Mouse (Mus musculus) limb, embryonic 12.5 days (tissue): ENCODE data around the gene Ubac2. TPM values are rescaled to one million over a fixed set of nuclear protein-coding genes. Genes with fewer than 3 reads are reported as not detected.

Source experiments
- ATAC-seq: fragments of 200-750 bp; cut with Nextera tagmentation; 2 replicates; pipeline ENCODE4 v1.8.0; 2017; ENCODE audit warnings: low read depth, moderate TSS enrichment; ENCODE audit not compliant: insufficient number of reproducible peaks, insufficient read depth, low FRiP score, low TSS enrichment
- H3K27ac ChIP-seq: fragments of 300-500 bp; sonication (generic); 2 replicates; pipeline ENCODE4 v1.5.1; 2016; ENCODE audit warnings: mild to moderate bottlenecking, moderate library complexity
- H3K27me3 ChIP-seq: fragments of 300-500 bp; sonication (generic); 2 replicates; pipeline ENCODE4 v1.6.1; 2016; ENCODE audit warnings: mild to moderate bottlenecking, moderate library complexity
- H3K36me3 ChIP-seq: fragments of 300-500 bp; sonication (generic); 2 replicates; pipeline ENCODE4 v1.6.1; 2016; ENCODE audit warnings: mild to moderate bottlenecking, moderate library complexity
- H3K4me1 ChIP-seq: fragments of 300-500 bp; sonication (generic); replicated peaks from 2 replicates; pipeline ENCODE4 v1.6.1; 2016
- H3K4me2 ChIP-seq: fragments of 300-500 bp; sonication (generic); 2 replicates; pipeline ENCODE4 v1.6.1; 2016; ENCODE audit warnings: mild to moderate bottlenecking, moderate library complexity
- H3K4me3 ChIP-seq: fragments of 300-500 bp; sonication (generic); replicated peaks from 2 replicates; pipeline ENCODE4 v1.5.1; 2016; ENCODE audit warnings: mild to moderate bottlenecking
- H3K9ac ChIP-seq: fragments of 300-500 bp; sonication (generic); replicated peaks from 2 replicates; pipeline ENCODE4 v1.6.1; 2016; ENCODE audit warnings: mild to moderate bottlenecking, moderate library complexity
- H3K9me3 ChIP-seq: fragments of 300-500 bp; sonication (generic); 2 replicates; pipeline ENCODE4 v1.6.1; 2016; ENCODE audit warnings: mild to moderate bottlenecking, moderate library complexity
- WGBS: fragments of 180-500 bp; shearing (Covaris S2); methylation state at CpG from one replicate; pipeline ENCODE4 v1.1.7; 2016; 5-methylcytosine and 5-hydroxymethylcytosine counted together
- polyA plus RNA-seq: library from polyadenylated mRNA; unstranded; fragments of >200 nt; fragmentation: Nextera tagmentation; extraction: Ambion mirVana; gene quantifications from 2 replicates; pipeline ENCODE4 v1.2.1, GENCODE M21; 2016

Ubac2 gene
- polyA plus RNA-seq, 1 experiment from 2014 or later, result 63.1 TPM

DNA sequence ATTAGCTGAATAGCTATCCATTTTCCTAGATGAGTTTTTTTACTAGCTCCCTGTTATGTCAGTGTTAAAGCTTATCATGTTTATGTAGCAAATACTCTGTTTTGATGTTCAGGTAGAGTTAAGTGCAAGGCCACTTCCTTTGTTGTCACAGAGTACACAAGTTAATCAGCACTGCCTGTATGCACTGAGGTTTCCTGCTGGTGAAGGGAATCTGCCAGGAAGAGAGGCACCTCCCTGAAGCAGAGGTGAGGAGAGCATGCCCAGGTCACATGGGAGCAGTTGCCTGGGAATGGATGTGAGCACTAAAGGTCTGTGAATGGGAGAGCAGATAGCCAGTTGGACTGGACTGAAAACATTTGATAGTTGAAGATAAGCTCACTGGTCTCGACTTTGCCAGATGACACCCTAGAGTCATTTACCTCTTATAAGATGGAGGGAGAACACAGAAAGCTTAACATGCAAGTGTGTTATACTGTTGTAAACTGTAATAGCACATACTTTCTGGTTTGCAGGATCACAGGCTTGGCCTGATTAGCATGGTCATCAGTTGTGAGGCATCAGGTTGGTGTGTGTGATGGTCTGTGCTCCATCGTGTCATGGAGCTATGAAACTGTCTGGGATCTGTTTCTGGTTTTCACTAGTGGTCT, 73.1 kb downstream of the Ubac2 start:
- no peak for ATAC-seq
- WGBS, result 69% methylated on average over 2 of the region's 2 CpGs
- Histone ChIP-seq H3K4me1 (peaks cover 10% of the 10 kb centered on the region), H3K9ac (no peak overlapping the region), H3K27ac (no peak overlapping the region), H3K36me3 (0 out of 2 replicates have a peak, but pooled peaks cover 5% of the 10 kb centered on the region), H3K27me3 (no peaks in the 10 kb centered on the region), H3K9me3 (no peaks in the 10 kb centered on the region), H3K4me2 (no peak overlapping the region), H3K4me3 (no peak overlapping the region)

DNA sequence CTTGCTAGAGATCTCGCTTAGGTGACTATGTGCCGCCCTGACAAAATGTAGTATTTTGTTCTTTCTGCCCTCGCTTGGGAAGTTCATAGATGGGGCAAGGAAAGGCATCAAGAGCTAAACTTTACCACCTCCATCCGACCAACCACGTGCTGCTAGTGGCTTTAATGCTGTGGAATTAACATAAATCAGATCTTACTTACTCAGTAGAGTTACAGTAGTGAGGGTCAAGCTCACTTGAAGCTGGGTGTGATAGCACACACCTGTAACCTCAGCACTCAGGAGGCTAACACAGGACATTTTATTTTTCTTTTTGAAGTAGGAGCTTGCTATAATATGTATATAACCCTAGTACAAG, 73.6 kb downstream of the Ubac2 start:
- H3K27me3 ChIP-seq, result no peaks in the 10 kb centered on the region
- 90% methylated on average over 5 of the region's 5 CpGs for WGBS
- H3K27ac ChIP-seq, result no peak overlapping the region
- ATAC-seq, result no peak
- H3K4me2 ChIP-seq, result no peak overlapping the region
- H3K9me3 ChIP-seq, result no peaks in the 10 kb centered on the region
- no peak overlapping the region for H3K4me3 ChIP-seq
- H3K36me3 ChIP-seq, result 0 out of 2 replicates have a peak, but pooled peaks cover 5% of the 10 kb centered on the region
- peaks cover 5% of the 10 kb centered on the region for H3K4me1 ChIP-seq
- H3K9ac ChIP-seq, result no peak overlapping the region

DNA sequence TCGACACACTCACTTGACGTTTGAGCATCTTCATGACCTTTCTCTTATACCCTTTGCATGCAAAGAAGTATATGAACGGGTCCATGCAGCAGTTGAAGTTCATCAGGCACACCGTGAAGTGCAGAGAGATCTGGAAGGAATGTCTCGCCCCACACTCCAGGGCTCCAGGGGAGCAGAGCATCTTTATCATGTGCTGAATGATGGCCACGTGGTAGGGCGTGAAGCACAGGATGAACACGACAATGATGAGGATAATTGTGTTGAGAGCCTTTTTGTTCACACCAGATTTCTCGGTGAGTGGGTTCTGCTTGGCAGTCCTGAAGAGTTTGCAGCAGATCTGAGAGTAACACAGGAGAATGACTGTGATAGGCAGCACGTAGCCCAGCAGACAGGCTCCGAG, 75.7 kb downstream of the Ubac2 start:
- Histone ChIP-seq H3K9ac (no peak overlapping the region), H3K4me1 (no peaks in the 10 kb centered on the region), H3K27me3 (no peaks in the 10 kb centered on the region), H3K9me3 (no peaks in the 10 kb centered on the region), H3K4me2 (no peak overlapping the region), H3K27ac (no peak overlapping the region), H3K4me3 (no peak overlapping the region), H3K36me3 (0 out of 2 replicates have a peak, but pooled peaks cover 5% of the 10 kb centered on the region)
- no peak for ATAC-seq
- 94% methylated on average over 11 of the region's 11 CpGs for WGBS

- ATAC-seq, result no peak
- Histone ChIP-seq H3K4me2 (no peak overlapping the region), H3K27me3 (no peaks in the 10 kb centered on the region), H3K36me3 (0 out of 2 replicates have a peak, but pooled peaks cover 5% of the 10 kb centered on the region), H3K9me3 (no peaks in the 10 kb centered on the region), H3K27ac (no peak overlapping the region), H3K4me1 (no peaks in the 10 kb centered on the region), H3K4me3 (no peak overlapping the region), H3K9ac (no peak overlapping the region)
- 95% methylated on average over 12 of the region's 12 CpGs for WGBS
Measured at GRCm38 (mm10) chr14:121954608-121955007, 76.2 kb downstream of the Ubac2 start.

DNA sequence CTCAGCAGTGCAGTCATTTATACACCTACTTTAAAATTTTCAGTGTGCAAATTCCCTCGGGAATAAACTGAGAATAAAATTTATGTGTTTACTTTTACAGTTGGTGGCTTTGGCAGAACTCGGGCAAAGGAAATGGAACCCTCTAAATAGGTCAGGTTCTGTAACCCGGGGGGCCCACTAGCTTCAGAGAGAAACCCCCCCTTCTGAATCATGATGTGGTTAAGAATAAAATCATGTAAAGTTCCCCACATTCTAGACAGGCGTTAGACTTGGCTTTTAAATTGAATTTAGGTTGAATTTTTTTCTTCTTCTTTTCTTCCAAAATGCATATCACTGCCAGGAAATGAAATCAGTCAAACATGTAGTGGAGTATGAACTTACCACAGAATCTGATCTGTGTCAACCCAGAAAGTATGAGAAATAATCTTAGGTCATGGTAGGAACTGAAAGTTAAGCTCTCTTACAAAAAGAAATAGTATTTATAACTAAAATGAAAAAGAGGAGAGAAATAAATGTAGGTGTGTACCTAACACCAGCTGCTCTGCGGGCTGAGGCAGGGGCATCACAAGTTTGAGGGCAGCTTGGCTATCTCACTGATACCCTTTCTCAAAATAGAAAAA, 76.9 kb downstream of the Ubac2 start:
- no peak overlapping the region for H3K4me3 ChIP-seq
- 0 out of 2 replicates have a peak, but pooled peaks cover 5% of the 10 kb centered on the region for H3K36me3 ChIP-seq
- H3K9ac ChIP-seq, result no peak overlapping the region
- WGBS, result 76% methylated on average over 5 of the region's 5 CpGs
- H3K27me3 ChIP-seq, result no peaks in the 10 kb centered on the region
- no peaks in the 10 kb centered on the region for H3K9me3 ChIP-seq
- H3K4me1 ChIP-seq, result no peaks in the 10 kb centered on the region
- ATAC-seq, result no peak
- no peak overlapping the region for H3K4me2 ChIP-seq
- no peak overlapping the region for H3K27ac ChIP-seq

DNA sequence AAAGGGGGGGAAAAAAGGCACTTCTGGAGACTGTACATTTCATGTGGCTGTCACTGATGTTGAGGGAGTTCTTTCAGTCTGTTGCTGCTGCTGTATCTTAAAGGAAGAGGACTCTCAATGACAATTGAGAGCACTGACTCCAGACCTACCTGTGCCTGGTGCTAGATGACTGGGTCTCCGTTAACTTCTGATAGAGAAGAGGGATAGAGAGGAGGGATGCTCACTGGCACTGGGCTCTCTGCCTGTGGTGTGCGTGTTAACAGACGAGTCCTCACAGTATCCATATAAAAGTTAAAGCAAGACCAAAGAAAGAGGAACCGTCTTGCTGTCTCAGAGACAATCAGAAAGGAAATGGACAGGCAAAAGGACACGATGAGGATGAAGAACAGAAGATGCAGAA, 77.9 kb downstream of the Ubac2 start:
- Histone ChIP-seq H3K9ac (no peak overlapping the region), H3K4me1 (no peaks in the 10 kb centered on the region), H3K4me3 (no peak overlapping the region), H3K9me3 (no peaks in the 10 kb centered on the region), H3K4me2 (no peak overlapping the region), H3K27me3 (no peaks in the 10 kb centered on the region), H3K36me3 (peaks cover 7% of the 10 kb centered on the region; the same call in 1 of the 2 replicates), H3K27ac (no peak overlapping the region)
- no peak for ATAC-seq
- WGBS, result 93% methylated on average over 5 of the region's 5 CpGs

DNA sequence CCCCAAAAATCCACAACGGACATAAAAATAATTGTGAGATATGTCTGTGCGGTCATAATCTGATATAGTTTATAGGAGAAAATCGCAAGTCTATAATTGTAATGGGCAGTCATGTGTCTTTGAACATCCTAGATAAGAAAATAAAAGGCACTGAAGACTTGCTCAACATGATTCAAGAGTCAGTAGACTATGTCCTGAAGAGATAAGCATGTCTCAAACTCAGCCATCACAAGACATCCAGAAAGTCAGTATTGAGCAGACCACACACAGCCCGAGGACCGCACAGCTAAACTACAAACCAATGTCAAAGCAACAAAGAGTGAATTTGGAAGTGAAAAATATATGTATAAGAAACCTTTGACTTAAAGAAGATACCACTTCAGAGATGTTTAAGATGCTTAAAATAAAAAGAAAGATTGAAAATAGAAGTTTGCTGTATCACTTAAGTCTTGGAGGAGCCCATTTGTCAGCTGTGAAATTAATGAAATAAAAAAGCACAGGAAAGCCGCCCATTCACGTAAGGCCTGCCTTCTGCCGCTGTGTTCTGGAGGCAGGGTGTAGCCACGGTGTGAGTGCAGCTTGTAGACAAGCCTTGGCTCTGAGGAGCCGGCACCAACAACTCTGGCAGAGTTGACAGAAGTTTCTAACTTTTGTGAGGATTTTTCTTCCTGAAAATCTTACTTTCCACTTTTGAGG, 78.9 kb downstream of the Ubac2 start:
- Histone ChIP-seq H3K36me3 (peaks cover 8% of the 10 kb centered on the region; the same call in 1 of the 2 replicates), H3K9me3 (no peaks in the 10 kb centered on the region), H3K27ac (no peak overlapping the region), H3K4me1 (no peaks in the 10 kb centered on the region), H3K27me3 (no peaks in the 10 kb centered on the region), H3K4me3 (no peak overlapping the region), H3K9ac (no peak overlapping the region), H3K4me2 (no peak overlapping the region)
- ATAC-seq, result no peak
- WGBS, result 89% methylated on average over 10 of the region's 10 CpGs

GRCm38 (mm10) chr14:121958041-121958750, 79.8 kb downstream of the Ubac2 start:
- Histone ChIP-seq H3K9me3 (no peaks in the 10 kb centered on the region), H3K27ac (no peak overlapping the region), H3K4me3 (no peak overlapping the region), H3K36me3 (peaks cover 8% of the 10 kb centered on the region; the same call in 1 of the 2 replicates), H3K9ac (no peak overlapping the region), H3K4me1 (no peaks in the 10 kb centered on the region), H3K27me3 (no peaks in the 10 kb centered on the region), H3K4me2 (no peak overlapping the region)
- WGBS, result 70% methylated on average over 3 of the region's 3 CpGs
- no peak for ATAC-seq

DNA sequence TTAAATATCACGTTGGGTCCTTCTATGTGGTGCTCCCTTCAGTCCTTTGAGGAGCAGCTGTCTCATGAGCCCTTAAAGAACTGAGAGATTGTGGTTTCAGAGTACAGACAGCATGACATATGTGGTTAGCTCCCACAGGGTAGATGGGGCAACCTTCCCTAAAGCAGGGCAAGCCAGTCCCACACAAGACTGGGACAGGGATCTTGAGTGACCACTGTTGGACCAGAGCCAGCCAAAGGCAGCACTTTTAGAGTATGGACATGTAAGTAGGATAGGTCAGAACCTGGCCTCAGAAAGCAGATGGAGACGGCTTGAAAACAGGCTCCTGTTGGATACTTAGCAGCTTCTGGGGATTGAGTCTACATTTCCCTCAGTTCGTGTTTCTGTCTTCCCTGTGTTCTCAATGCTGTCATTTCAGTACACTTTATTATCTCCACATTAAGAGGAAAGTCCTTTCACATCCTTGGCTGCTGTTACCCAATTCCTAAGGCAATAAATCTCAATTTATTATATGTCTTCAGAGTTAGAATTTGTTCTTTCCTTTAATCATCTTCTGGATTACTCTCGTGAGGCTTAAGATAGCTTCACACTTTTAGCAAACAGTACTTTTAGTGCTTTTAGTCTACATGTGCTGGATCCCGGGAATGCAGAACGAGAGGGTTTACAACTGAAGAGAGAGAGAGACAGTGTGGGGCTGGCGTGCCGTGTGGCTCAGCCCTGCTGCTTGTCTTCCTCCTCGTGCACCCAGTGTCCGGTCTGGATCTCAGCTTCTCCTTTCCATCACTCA, 80.5 kb downstream of the Ubac2 start:
- ATAC-seq, result no peak
- Histone ChIP-seq H3K9me3 (no peaks in the 10 kb centered on the region), H3K27ac (no peak overlapping the region), H3K9ac (no peak overlapping the region), H3K27me3 (no peaks in the 10 kb centered on the region; the same call in 1 of the 2 replicates), H3K36me3 (peaks cover 8% of the 10 kb centered on the region; the same call in 1 of the 2 replicates), H3K4me3 (no peak overlapping the region), H3K4me2 (no peak overlapping the region), H3K4me1 (0 out of 2 replicates have a peak, but pooled peaks cover 7% of the 10 kb centered on the region)
- 57% methylated on average over 10 of the region's 10 CpGs for WGBS

- ATAC-seq, result no peak
- no peak overlapping the region for H3K4me2 ChIP-seq
- H3K9ac ChIP-seq, result no peak overlapping the region
- H3K27ac ChIP-seq, result no peak overlapping the region
- WGBS, result 87% methylated on average over 3 of the region's 3 CpGs
- H3K36me3 ChIP-seq, result peaks cover 3% of the 10 kb centered on the region; the same call in 1 of the 2 replicates
- no peaks in the 10 kb centered on the region for H3K9me3 ChIP-seq
- H3K4me3 ChIP-seq, result no peak overlapping the region
- H3K27me3 ChIP-seq, result no peaks in the 10 kb centered on the region; the same call in 1 of the 2 replicates
- 0 out of 2 replicates have a peak, but pooled peaks cover 9% of the 10 kb centered on the region for H3K4me1 ChIP-seq
Measured at GRCm38 (mm10) chr14:121959538-121959980, 81.1 kb downstream of the Ubac2 start.
